Mouse (Mus musculus): ENCODE measurements around the gene Gm7980.
"Not testable (repeated sequence)": the region's sequence is repeated elsewhere in the genome, so short reads cannot be mapped to it uniquely, and the experiment has no call there.

Gm7980 gene

DNA sequence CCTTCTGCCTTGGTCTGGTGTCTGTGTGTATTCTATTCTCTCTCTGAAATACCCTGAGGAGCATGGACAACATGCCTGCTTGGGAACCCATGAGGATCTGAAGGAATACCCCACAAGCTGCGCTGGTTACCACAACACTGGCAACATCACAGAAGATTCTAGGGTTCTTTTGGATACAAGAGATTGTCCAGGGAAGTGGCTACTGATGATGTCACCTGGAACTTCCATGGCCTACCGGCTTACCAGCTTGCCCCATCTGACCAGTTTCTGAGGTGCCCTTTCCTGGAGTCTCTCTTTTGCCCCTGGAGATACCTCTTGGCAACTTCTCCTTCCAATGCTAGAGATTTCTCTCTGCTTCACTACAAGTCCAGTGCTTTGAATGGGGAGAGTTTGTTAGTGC, at the start of gene Gm7980:
TSS of gene Gm7980 (minus strand) at position 101 of the 400 bp plus-strand sequence.
- DNase-seq (ENCODE audit: low read depth): not testable (repeated sequence)

DNA sequence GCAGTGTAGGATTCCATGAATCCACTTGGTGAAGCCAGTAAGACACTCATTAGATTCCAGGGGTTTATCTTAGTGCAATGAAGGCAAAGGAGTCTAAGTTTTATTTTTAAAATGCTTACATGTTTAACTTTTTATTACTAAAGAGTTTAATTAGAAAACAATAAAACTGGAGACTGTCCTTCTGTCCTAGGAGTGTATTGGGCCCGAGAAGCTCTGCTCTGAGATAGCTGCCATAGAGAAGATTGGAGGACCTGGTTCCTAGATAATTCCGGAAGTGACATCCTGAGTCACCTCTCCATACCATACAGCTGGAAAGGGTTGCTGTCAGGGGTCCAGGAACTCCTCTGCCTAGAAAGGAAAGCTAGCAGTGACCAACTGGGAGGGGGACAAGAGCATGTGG, 36.6 kb upstream of the Gm7980 start, which contains the start of gene 1700024B05Rik:
TSS of gene 1700024B05Rik (plus strand) at position 301 of the 400 bp plus-strand sequence.
- DNase-seq (ENCODE audit: low read depth): not testable (repeated sequence)

DNA sequence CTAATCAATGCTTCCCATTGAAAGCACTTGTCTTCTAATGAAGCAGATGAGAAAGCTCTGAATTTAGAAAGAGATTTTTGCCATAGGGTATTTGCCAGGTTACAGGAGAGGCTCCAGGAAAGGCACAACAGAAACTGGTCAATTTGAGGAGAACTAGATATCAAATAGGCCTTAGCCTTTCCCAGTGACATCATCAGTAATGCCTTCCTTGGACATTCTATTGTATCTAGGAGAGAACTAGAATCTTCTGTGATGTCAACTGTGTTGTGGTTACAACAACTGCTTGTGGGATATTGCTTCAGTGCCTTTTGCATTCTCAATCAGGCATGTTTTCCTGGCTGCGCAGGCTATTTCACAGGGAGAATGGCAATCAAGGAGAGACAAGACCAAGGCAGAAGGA, 17.6 kb upstream of the Gm7980 start, which contains the start of gene 1700049E17Rik1:
TSS of gene 1700049E17Rik1 (plus strand) at position 301 of the 400 bp plus-strand sequence.
- not testable (repeated sequence) for DNase-seq (ENCODE audit: low read depth)
